Mouse (Mus musculus) heart, adult 2 months (tissue): Measurements from ENCODE around the gene Cdiptos.

Experiments
- CTCF ChIP-seq: fragments of 200-600 bp; IDR thresholded peaks from 2 replicates; pipeline ENCODE4 v1.8.1; 2022; ENCODE audit warnings: antibody characterized with exemption, mild to moderate bottlenecking, moderate library complexity
- EP300 ChIP-seq: fragments of 200-500 bp; IDR thresholded peaks from 2 replicates; pipeline ENCODE4 v1.6.1; 2011; ENCODE audit warnings: low read depth, low read length, control low read depth; ENCODE audit not compliant: insufficient read depth

DNA sequence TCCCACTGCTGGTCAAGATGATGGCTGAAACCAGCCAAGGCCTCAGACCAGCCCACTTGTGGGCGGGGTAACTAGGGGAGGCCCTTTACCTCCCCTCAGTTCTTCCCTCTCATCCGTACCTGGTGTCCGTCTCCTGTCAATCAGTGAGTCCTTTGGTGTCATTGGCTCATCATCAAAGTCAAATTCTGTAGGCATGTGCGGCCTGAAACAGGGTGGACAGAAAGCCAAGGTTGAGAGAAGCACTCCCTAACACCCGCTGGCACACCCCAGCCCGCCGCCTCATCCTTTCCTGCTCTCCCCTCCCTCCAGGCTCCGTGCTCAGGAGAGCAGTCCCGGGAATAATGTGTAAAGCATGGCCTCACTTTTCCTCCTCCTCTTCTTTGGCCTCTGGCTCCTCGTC, 40.2 kb upstream of the Cdiptos start:
- no peak for TF ChIP-seq EP300
- TF ChIP-seq CTCF: no peak
